Comparison of ENCODE assay signal across 19 mouse cellular contexts in the genomic region with DNA sequence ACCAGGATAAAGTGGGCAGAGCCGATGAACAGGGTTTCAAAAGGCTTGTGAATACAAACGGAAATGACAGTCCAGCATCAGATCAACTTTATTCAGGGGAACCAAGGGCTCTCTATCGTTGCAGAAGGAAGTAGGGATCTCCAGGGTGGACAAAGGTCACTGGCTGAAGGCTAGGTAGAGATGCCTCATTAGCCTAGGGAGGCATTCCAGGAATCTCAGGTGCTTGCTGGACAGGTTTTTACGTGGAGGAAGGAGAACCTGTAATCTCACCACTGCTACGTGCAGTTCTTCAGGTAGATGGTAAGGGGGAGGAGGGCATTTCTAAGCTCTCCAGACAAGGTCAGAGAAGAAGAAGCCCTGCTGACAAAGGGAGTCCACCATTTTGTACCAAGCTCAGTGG. TPM values are rescaled to one million over a fixed set of nuclear protein-coding genes. Genes with fewer than 3 reads are reported as not detected.
DNase-seq lines count a peak whose midpoint lies in the region; ATAC-seq and TF ChIP-seq lines count a peak whose summit lies in the region.
"Had no signal": no experiment of that assay in that cellular context is flagged by ENCODE, and none has a peak within 500 bp of the region (broad histone marks: within the 10 kb centered on the region; RNA-seq: fewer than 3 reads in every experiment).

No protein-coding gene starts in this region.

- peak; percentile 46; the same call in 1 of the 2 replicates for TF ChIP-seq EP300 in ES-Bruce4 (IDR thresholded peaks at IDR 0.05; ENCODE audit: insufficient read depth, low read depth, low read length)

- H3K27ac ChIP-seq in kidney, postnatal 0 days: peak overlapping the region; percentile 19; the same call in 1 of the 2 replicates
- no peak overlapping the region for H3K27ac ChIP-seq in ES-Bruce4 (ENCODE audit: insufficient read depth, low read length)
- no peak overlapping the region; the same call in 1 of the 2 replicates for H3K27ac ChIP-seq in embryonic facial prominence, embryonic 11.5 days (replicated peaks; ENCODE audit: low read depth, low read length)
- H3K27ac ChIP-seq in stomach, embryonic 15.5 days: peak overlapping the region; percentile 27; the same call in 1 of the 2 replicates
- H3K27ac ChIP-seq in hindbrain, embryonic 12.5 days: no peak overlapping the region
- H3K27ac ChIP-seq: forebrain, embryonic 13.5 days; hindbrain, embryonic 13.5 days had no signal

- no peak overlapping the region for H3K4me3 ChIP-seq in kidney, postnatal 0 days (replicated peaks; ENCODE audit: low read depth, low read length)
- H3K4me3 ChIP-seq in ES-Bruce4 (ENCODE audit: low read depth, low read length): no peak overlapping the region
- no peak overlapping the region for H3K4me3 ChIP-seq in embryonic facial prominence, embryonic 11.5 days (ENCODE audit: low read depth, low read length)
- H3K4me3 ChIP-seq in stomach, embryonic 15.5 days (replicated peaks): no peak overlapping the region
- no peak overlapping the region for H3K4me3 ChIP-seq in hindbrain, embryonic 12.5 days
- H3K4me3 ChIP-seq: forebrain, embryonic 13.5 days; hindbrain, embryonic 13.5 days had no signal

- no peak overlapping the region for H3K4me2 ChIP-seq in kidney, postnatal 0 days (ENCODE audit: low read length)
- H3K4me2 ChIP-seq in embryonic facial prominence, embryonic 11.5 days (ENCODE audit: low read depth, low read length): no peak overlapping the region
- no peak overlapping the region for H3K4me2 ChIP-seq in stomach, embryonic 15.5 days
- no peak overlapping the region for H3K4me2 ChIP-seq in hindbrain, embryonic 12.5 days (replicated peaks)
- H3K4me2 ChIP-seq: forebrain, embryonic 13.5 days; hindbrain, embryonic 13.5 days had no signal

- no peak for ATAC-seq in kidney, postnatal 0 days (replicated peaks; ENCODE audit: low FRiP score, low read depth)
- ATAC-seq in embryonic facial prominence, embryonic 11.5 days (replicated peaks; ENCODE audit: insufficient number of reproducible peaks, low FRiP score, low TSS enrichment, low read depth): no peak
- ATAC-seq in stomach, embryonic 15.5 days (ENCODE audit: insufficient read depth, low FRiP score, low read depth): no peak
- no peak for ATAC-seq in hindbrain, embryonic 12.5 days (ENCODE audit: low FRiP score)
- ATAC-seq: forebrain, embryonic 13.5 days; liver, postnatal 0 days; midbrain, embryonic 16.5 days had no signal

- peak; percentile 21 for DNase-seq in kidney, postnatal 0 days (ENCODE audit: low spot score)
- DNase-seq in kidney, postnatal 4 days: no peak
- peak; percentile 28 for DNase-seq in embryonic facial prominence, embryonic 11.5 days (ENCODE audit: low spot score)
- no peak for DNase-seq in cerebellum, adult 9-11 months
- DNase-seq: cerebellum, postnatal 25 days; gastrocnemius, postnatal 14 days; kidney, adult 18-20 months; liver; liver, postnatal 0 days; thymus, postnatal 36 days had no signal

- no peaks in the 10 kb centered on the region for H3K27me3 ChIP-seq in kidney, postnatal 0 days (ENCODE audit: insufficient read depth, low read length)
- no peaks in the 10 kb centered on the region for H3K27me3 ChIP-seq in ES-Bruce4 (ENCODE audit: control insufficient read depth, insufficient read depth, low read length, poor library complexity, severe bottlenecking)
- H3K27me3 ChIP-seq in embryonic facial prominence, embryonic 11.5 days (ENCODE audit: control insufficient read depth, insufficient read depth, low read length): no peaks in the 10 kb centered on the region
- H3K27me3 ChIP-seq in stomach, embryonic 15.5 days (replicated peaks): no peaks in the 10 kb centered on the region
- no peaks in the 10 kb centered on the region for H3K27me3 ChIP-seq in hindbrain, embryonic 12.5 days
- H3K27me3 ChIP-seq: forebrain, embryonic 13.5 days had no signal

- WGBS in kidney, postnatal 0 days: 51% methylated on average over 5 of the region's 5 CpGs
- 63% methylated on average over 5 of the region's 5 CpGs for WGBS in embryonic facial prominence, embryonic 11.5 days
- 50% methylated on average over 5 of the region's 5 CpGs for WGBS in stomach, embryonic 15.5 days
- WGBS in hindbrain, embryonic 12.5 days: 72% methylated on average over 5 of the region's 5 CpGs

- no peak overlapping the region for H3K9ac ChIP-seq in kidney, postnatal 0 days (ENCODE audit: low read depth, low read length)
- no peak overlapping the region for H3K9ac ChIP-seq in ES-Bruce4 (ENCODE audit: low read depth, poor library complexity, severe bottlenecking)
- H3K9ac ChIP-seq in embryonic facial prominence, embryonic 11.5 days (replicated peaks; ENCODE audit: low read length): no peak overlapping the region
- no peak overlapping the region for H3K9ac ChIP-seq in stomach, embryonic 15.5 days
- H3K9ac ChIP-seq in hindbrain, embryonic 12.5 days: no peak overlapping the region
- H3K9ac ChIP-seq: forebrain, embryonic 13.5 days; hindbrain, embryonic 13.5 days; liver, postnatal 0 days had no signal

- no peaks in the 10 kb centered on the region for H3K9me3 ChIP-seq in kidney, postnatal 0 days (replicated peaks; ENCODE audit: low read length)
- no peaks in the 10 kb centered on the region for H3K9me3 ChIP-seq in ES-Bruce4 (replicated peaks; ENCODE audit: control insufficient read depth, insufficient read depth, low read length, poor library complexity, severe bottlenecking)
- H3K9me3 ChIP-seq in embryonic facial prominence, embryonic 11.5 days (replicated peaks; ENCODE audit: control insufficient read depth, low read length): no peaks in the 10 kb centered on the region
- no peaks in the 10 kb centered on the region for H3K9me3 ChIP-seq in stomach, embryonic 15.5 days
- H3K9me3 ChIP-seq in hindbrain, embryonic 12.5 days (replicated peaks): no peaks in the 10 kb centered on the region
- H3K9me3 ChIP-seq: forebrain, embryonic 13.5 days; hindbrain, embryonic 13.5 days had no signal

- TF ChIP-seq POLR2A in ES-Bruce4 (IDR thresholded peaks at IDR 0.05; ENCODE audit: insufficient read depth, low read length): no peak

- peaks cover 9% of the 10 kb centered on the region for H3K4me1 ChIP-seq in kidney, postnatal 0 days (replicated peaks; ENCODE audit: insufficient read depth, low read length)
- no peaks in the 10 kb centered on the region for H3K4me1 ChIP-seq in ES-Bruce4 (ENCODE audit: control insufficient read depth, insufficient read depth, low read length)
- H3K4me1 ChIP-seq in embryonic facial prominence, embryonic 11.5 days (ENCODE audit: control insufficient read depth, insufficient read depth, low read length): peaks cover 4% of the 10 kb centered on the region; the same call in 1 of the 2 replicates
- H3K4me1 ChIP-seq in stomach, embryonic 15.5 days: peaks cover 18% of the 10 kb centered on the region
- H3K4me1 ChIP-seq in hindbrain, embryonic 12.5 days: peaks cover 23% of the 10 kb centered on the region

- H3K36me3 ChIP-seq in kidney, postnatal 0 days (ENCODE audit: insufficient read depth, low read length): peaks cover 4% of the 10 kb centered on the region
- H3K36me3 ChIP-seq in ES-Bruce4 (ENCODE audit: control insufficient read depth, insufficient read depth, low read length, poor library complexity, severe bottlenecking): peaks cover 13% of the 10 kb centered on the region
- H3K36me3 ChIP-seq in embryonic facial prominence, embryonic 11.5 days (replicated peaks; ENCODE audit: control insufficient read depth, insufficient read depth, low read depth, low read length): no peaks in the 10 kb centered on the region; the same call in 1 of the 2 replicates
- 0 out of 2 replicates have a peak, but pooled peaks cover 2% of the 10 kb centered on the region for H3K36me3 ChIP-seq in stomach, embryonic 15.5 days
- H3K36me3 ChIP-seq in hindbrain, embryonic 12.5 days: peaks cover 8% of the 10 kb centered on the region

- no peak for TF ChIP-seq CTCF in kidney, postnatal 0 days (IDR thresholded peaks at IDR 0.05; ENCODE audit: low read depth)
- no peak for TF ChIP-seq CTCF in ES-Bruce4 (IDR thresholded peaks at IDR 0.05; ENCODE audit: low read depth, low read length)

RNA-seq across cellular contexts. Expression of a gene that starts 1.6 kb away (rescaled TPM):
- 101 and 103 TPM in 2 replicates for polyA plus RNA-seq in kidney, postnatal 0 days (2015; fragmentation: Nextera tagmentation; extraction: Ambion mirVana)
- 117 and 128 TPM in 2 replicates for polyA plus RNA-seq in ES-Bruce4 (2011; ENCODE audit: insufficient read depth, insufficient read length, low read depth, missing spikeins)
- polyA plus RNA-seq in embryonic facial prominence, embryonic 11.5 days (2014; fragmentation: Nextera tagmentation; extraction: Ambion mirVana): 148 and 160 TPM in 2 replicates
- polyA plus RNA-seq in stomach, embryonic 15.5 days (2015; fragmentation: Nextera tagmentation; extraction: Ambion mirVana): 132 and 143 TPM in 2 replicates
- polyA plus RNA-seq in hindbrain, embryonic 12.5 days (2016; fragmentation: Nextera tagmentation; extraction: Ambion mirVana): 127 and 130 TPM in 2 replicates

RNA-seq across cellular contexts. Expression of a gene that starts 32.0 kb away (rescaled TPM):
- not detected in 2 replicates for polyA plus RNA-seq in kidney, postnatal 0 days (2015; fragmentation: Nextera tagmentation; extraction: Ambion mirVana)
- not detected in 2 replicates for polyA plus RNA-seq in ES-Bruce4 (2011; ENCODE audit: insufficient read depth, insufficient read length, low read depth, missing spikeins)
- not detected in 2 replicates for polyA plus RNA-seq in embryonic facial prominence, embryonic 11.5 days (2014; fragmentation: Nextera tagmentation; extraction: Ambion mirVana)
- not detected in 2 replicates for polyA plus RNA-seq in stomach, embryonic 15.5 days (2015; fragmentation: Nextera tagmentation; extraction: Ambion mirVana)
- not detected in 2 replicates for polyA plus RNA-seq in hindbrain, embryonic 12.5 days (2016; fragmentation: Nextera tagmentation; extraction: Ambion mirVana)
- polyA plus RNA-seq: C2C12; forebrain, embryonic 13.5 days; heart, postnatal 0 days; hindbrain, embryonic 13.5 days; liver, postnatal 0 days; midbrain, embryonic 16.5 days had no signal

RNA-seq across cellular contexts. Expression of a gene that starts 48.2 kb away (rescaled TPM):
- polyA plus RNA-seq in kidney, postnatal 0 days (2015; fragmentation: Nextera tagmentation; extraction: Ambion mirVana): not detected in 2 replicates
- not detected in 2 replicates for polyA plus RNA-seq in ES-Bruce4 (2011; ENCODE audit: insufficient read depth, insufficient read length, low read depth, missing spikeins)
- not detected in 2 replicates for polyA plus RNA-seq in embryonic facial prominence, embryonic 11.5 days (2014; fragmentation: Nextera tagmentation; extraction: Ambion mirVana)
- not detected in 2 replicates for polyA plus RNA-seq in stomach, embryonic 15.5 days (2015; fragmentation: Nextera tagmentation; extraction: Ambion mirVana)
- polyA plus RNA-seq in hindbrain, embryonic 12.5 days (2016; fragmentation: Nextera tagmentation; extraction: Ambion mirVana): not detected in 2 replicates
- polyA plus RNA-seq: C2C12; forebrain, embryonic 13.5 days; heart, postnatal 0 days; hindbrain, embryonic 13.5 days; liver, postnatal 0 days; midbrain, embryonic 16.5 days; testis, adult 2 months had no signal

Comparison
In these comparisons a context has a peak if more than half of its experiments do, and no peak if none do; other contexts are left out.
1. DNase-seq: peak in kidney, postnatal 0 days (single experiment) and embryonic facial prominence, embryonic 11.5 days (single experiment); none in kidney, postnatal 4 days (0 of 2) and cerebellum, adult 9-11 months (single experiment).
2. H3K27ac ChIP-seq: peak in kidney, postnatal 0 days (single experiment) and stomach, embryonic 15.5 days (single experiment); none in ES-Bruce4 (single experiment), embryonic facial prominence, embryonic 11.5 days (single experiment) and hindbrain, embryonic 12.5 days (single experiment).